Mouse (Mus musculus) limb, embryonic 14.5 days (tissue): ENCODE data around the gene Tmod2. TPM values are rescaled to one million over a fixed set of nuclear protein-coding genes. Genes with fewer than 3 reads are reported as not detected.

ENCODE experiments used
- ATAC-seq: fragments of 200-750 bp; cut with Nextera tagmentation; 2 replicates; pipeline ENCODE4 v1.8.0; 2017; ENCODE audit warnings: low read depth, moderate number of reproducible peaks, moderate TSS enrichment; ENCODE audit not compliant: low FRiP score
- DNase-seq: peaks from one replicate; pipeline ENCODE4 v3.0.0-alpha.2; 2015; ENCODE audit warnings: low spot score
- H3K27ac ChIP-seq: fragments of 300-500 bp; sonication (generic); replicated peaks from 2 replicates; pipeline ENCODE4 v1.5.1; 2014; ENCODE audit warnings: low read depth, mild to moderate bottlenecking, low read length, moderate library complexity, mixed read lengths
- H3K27me3 ChIP-seq: fragments of 300-500 bp; sonication (generic); 2 replicates; pipeline ENCODE4 v1.6.1; 2014; ENCODE audit warnings: low read length, mixed read lengths; ENCODE audit not compliant: control insufficient read depth, insufficient read depth
- H3K36me3 ChIP-seq: fragments of 300-500 bp; sonication (generic); 2 replicates; pipeline ENCODE4 v1.6.1; 2014; ENCODE audit warnings: mild to moderate bottlenecking, low read length, moderate library complexity, mixed read lengths; ENCODE audit not compliant: control insufficient read depth, insufficient read depth
- H3K4me1 ChIP-seq: fragments of 300-500 bp; sonication (generic); 2 replicates; pipeline ENCODE4 v1.6.1; 2014; ENCODE audit warnings: antibody characterized with exemption, low read length, mixed read lengths; ENCODE audit not compliant: control insufficient read depth, insufficient read depth
- H3K4me2 ChIP-seq: fragments of 300-500 bp; sonication (generic); replicated peaks from 2 replicates; pipeline ENCODE4 v1.6.1; 2014; ENCODE audit warnings: low read depth, mild to moderate bottlenecking, low read length, moderate library complexity; ENCODE audit not compliant: severe bottlenecking
- H3K4me3 ChIP-seq: fragments of 300-500 bp; sonication (generic); replicated peaks from 2 replicates; pipeline ENCODE4 v1.5.1; 2014; ENCODE audit warnings: low read length
- H3K9ac ChIP-seq: fragments of 300-500 bp; sonication (generic); 2 replicates; pipeline ENCODE4 v1.6.1; 2014; ENCODE audit warnings: mild to moderate bottlenecking, low read depth, low read length, moderate library complexity; ENCODE audit not compliant: severe bottlenecking
- H3K9me3 ChIP-seq: fragments of 300-500 bp; sonication (generic); 2 replicates; pipeline ENCODE4 v1.6.1; 2016; ENCODE audit warnings: low read length; ENCODE audit not compliant: control insufficient read depth
- POLR2A ChIP-seq: fragments of 200-500 bp; IDR thresholded peaks from 2 replicates; pipeline ENCODE4 v1.8.0; 2012; ENCODE audit warnings: inconsistent platforms, mild to moderate bottlenecking, moderate library complexity, borderline replicate concordance; ENCODE audit not compliant: insufficient read depth, insufficient read length; ENCODE audit errors: extremely low read depth
- WGBS: fragments of 180-500 bp; shearing (Covaris S2); extraction: QIAGEN DNeasy Blood & Tissue Kit; methylation state at CpG from one replicate; pipeline ENCODE4 v1.1.7; 2014; 5-methylcytosine and 5-hydroxymethylcytosine counted together
- polyA plus RNA-seq, 2 experiments: library from polyadenylated mRNA; depleted of rRNA in 1 of 2; stranded (reverse) in 1 of 2; unstranded in 1 of 2; fragments of >200 nt; fragmentation: Nextera tagmentation in 1 of 2; extraction: Ambion mirVana in 1 of 2; gene quantifications; 2 replicates each; pipeline versions ENCODE4 v1.2.1 to v1.2.3; 2012 to 2014

Tmod2 gene
- polyA plus RNA-seq, 2 experiments, result 5.7 to 18.8 TPM

GRCm38 (mm10) chr9:75549010-75549409, 62.1 kb downstream of the Tmod2 start:
- Histone ChIP-seq H3K27me3 (no peaks in the 10 kb centered on the region), H3K9ac (no peak overlapping the region), H3K4me2 (no peak overlapping the region), H3K9me3 (0 out of 2 replicates have a peak, but pooled peaks cover 9% of the 10 kb centered on the region), H3K4me3 (no peak overlapping the region), H3K4me1 (peaks cover 12% of the 10 kb centered on the region), H3K36me3 (no peaks in the 10 kb centered on the region), H3K27ac (no peak overlapping the region)
- ATAC-seq (no peak), DNase-seq (no peak)
- 57% methylated on average over 8 of the region's 8 CpGs for WGBS
- TF ChIP-seq POLR2A, result no peak

- 0 out of 2 replicates have a peak, but pooled peaks cover 9% of the 10 kb centered on the region for H3K9me3 ChIP-seq
- no peak for ATAC-seq
- no peaks in the 10 kb centered on the region for H3K27me3 ChIP-seq
- WGBS, result 67% methylated on average over 12 of the region's 12 CpGs
- TF ChIP-seq POLR2A, result no peak
- 0 out of 2 replicates have a peak overlapping the region, but pooled peaks have one; percentile 13 for H3K27ac ChIP-seq
- no peaks in the 10 kb centered on the region for H3K36me3 ChIP-seq
- no peak for DNase-seq
- no peak overlapping the region for H3K4me2 ChIP-seq
- H3K4me1 ChIP-seq, result peaks cover 8% of the 10 kb centered on the region; the same call in 1 of the 2 replicates
- no peak overlapping the region for H3K4me3 ChIP-seq
- H3K9ac ChIP-seq, result no peak overlapping the region
These were observed 64.1 kb downstream of the Tmod2 start for GRCm38 (mm10) chr9:75546885-75547553.

- TF ChIP-seq POLR2A, result no peak
- H3K4me1 ChIP-seq, result peaks cover 9% of the 10 kb centered on the region; the same call in 1 of the 2 replicates
- no peaks in the 10 kb centered on the region for H3K27me3 ChIP-seq
- 80% methylated on average over 8 of the region's 8 CpGs for WGBS
- no peak overlapping the region for H3K9ac ChIP-seq
- no peak overlapping the region for H3K4me2 ChIP-seq
- no peak overlapping the region for H3K4me3 ChIP-seq
- no peak overlapping the region for H3K27ac ChIP-seq
- no peak for DNase-seq
- H3K9me3 ChIP-seq, result 0 out of 2 replicates have a peak, but pooled peaks cover 4% of the 10 kb centered on the region
- H3K36me3 ChIP-seq, result no peaks in the 10 kb centered on the region
- no peak for ATAC-seq
These were observed 65.6 kb downstream of the Tmod2 start for GRCm38 (mm10) chr9:75545514-75545913.

GRCm38 (mm10) chr9:75541497-75541896, 69.6 kb downstream of the Tmod2 start:
- H3K27ac ChIP-seq, result no peak overlapping the region
- H3K36me3 ChIP-seq, result no peaks in the 10 kb centered on the region
- ATAC-seq (no peak), DNase-seq (no peak)
- no peak for TF ChIP-seq POLR2A
- H3K4me2 ChIP-seq, result no peak overlapping the region
- H3K9me3 ChIP-seq, result no peaks in the 10 kb centered on the region
- H3K27me3 ChIP-seq, result no peaks in the 10 kb centered on the region
- no peak overlapping the region for H3K4me3 ChIP-seq
- WGBS, result 2% methylated on average over 5 of the region's 5 CpGs
- peaks cover 5% of the 10 kb centered on the region; the same call in 1 of the 2 replicates for H3K4me1 ChIP-seq
- no peak overlapping the region for H3K9ac ChIP-seq

GRCm38 (mm10) chr9:75536422-75536821, 74.7 kb downstream of the Tmod2 start:
- Histone ChIP-seq H3K27ac (no peak overlapping the region), H3K4me1 (peaks cover 3% of the 10 kb centered on the region; the same call in 1 of the 2 replicates), H3K4me3 (no peak overlapping the region), H3K36me3 (peaks cover 7% of the 10 kb centered on the region; the same call in 1 of the 2 replicates), H3K4me2 (no peak overlapping the region), H3K27me3 (no peaks in the 10 kb centered on the region), H3K9me3 (no peaks in the 10 kb centered on the region), H3K9ac (no peak overlapping the region)
- ATAC-seq, result no peak
- WGBS, result 81% methylated on average over 1 of the region's 1 CpGs
- no peak for TF ChIP-seq POLR2A
- DNase-seq, result no peak
